Mouse (Mus musculus): ENCODE results near the gene Wnt7b. TPM values are rescaled to one million over a fixed set of nuclear protein-coding genes. Genes with fewer than 3 reads are reported as not detected.

Wnt7b gene
- total RNA-seq, 2 experiments from 2014 or later = 0.11 to 0.25 TPM

DNA sequence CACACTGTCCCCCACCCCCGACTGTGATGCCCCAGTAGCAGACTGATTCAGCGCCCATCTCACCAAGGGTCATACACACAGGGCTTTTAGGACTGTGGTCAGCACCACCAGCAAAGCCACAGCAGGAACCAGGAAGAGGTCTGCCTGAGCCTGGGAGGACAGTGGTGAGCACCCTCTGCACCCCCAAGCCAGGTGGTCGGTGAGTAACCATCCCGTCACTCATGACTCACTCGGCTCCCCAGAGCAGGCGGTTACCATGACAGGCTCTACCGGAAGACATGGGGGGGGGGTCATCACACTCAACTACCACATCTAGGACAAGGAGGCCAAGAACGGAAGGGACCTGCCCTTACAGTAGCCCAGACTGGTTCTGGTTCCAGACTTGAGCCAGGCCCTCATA lies 7.7 kb downstream of the Wnt7b start:
- intact Hi-C loops (cut with DNase I) = no loop called here
- no peak for DNase-seq

DNA sequence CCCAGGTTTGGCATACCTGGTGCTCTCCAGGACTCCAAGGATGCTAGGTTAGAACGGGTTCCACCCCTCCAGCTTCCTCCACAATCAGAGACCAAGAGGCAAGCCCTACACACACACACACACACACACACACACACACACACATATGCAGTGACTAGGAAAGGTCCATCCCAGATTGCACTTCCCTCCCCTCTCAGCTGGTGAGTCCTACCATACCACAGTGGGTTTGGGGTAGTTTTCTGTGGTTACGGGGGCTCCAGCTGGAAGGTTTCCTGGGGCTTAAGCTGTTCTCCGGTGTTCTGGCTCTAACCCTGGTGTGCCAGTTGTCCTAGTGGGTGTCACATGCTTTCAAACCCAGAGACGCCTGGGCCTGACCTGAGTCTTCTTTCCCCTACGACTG lies 8.2 kb downstream of the Wnt7b start:
- intact Hi-C loops (cut with DNase I) = no loop called here

DNA sequence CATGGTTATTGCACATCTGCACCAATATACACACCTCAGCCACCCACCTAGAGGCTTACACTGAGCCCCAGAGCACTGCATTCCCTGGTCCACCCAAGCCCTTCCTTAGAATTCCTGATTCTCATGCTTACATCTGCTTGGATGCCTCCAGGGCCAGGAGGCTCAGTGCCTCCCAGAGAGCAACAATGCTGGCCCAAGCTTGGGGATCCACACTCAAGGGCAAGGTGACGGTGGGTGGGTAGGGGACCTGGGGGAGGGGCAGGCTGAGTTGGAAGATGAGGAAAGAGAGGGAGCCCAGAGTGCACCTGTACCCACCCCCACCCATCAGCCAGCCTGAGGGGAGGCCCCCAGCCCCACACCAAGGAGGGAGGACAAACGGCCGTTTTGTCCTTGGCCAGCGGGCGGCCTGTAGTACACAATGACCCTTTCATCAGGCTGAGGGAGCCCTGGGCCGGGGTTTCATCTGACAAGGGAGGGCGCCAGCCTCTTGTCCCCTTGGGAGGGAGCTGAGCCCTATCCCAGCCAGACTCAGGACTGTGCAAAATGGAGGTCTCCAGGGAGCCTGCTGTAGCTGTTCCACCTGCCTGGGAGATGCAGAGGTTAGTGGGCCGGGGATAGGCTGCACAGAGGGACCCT lies 9.5 kb downstream of the Wnt7b start:
- intact Hi-C loops (cut with DNase I) = no loop called here
- no peak for DNase-seq

More for the DNA sequence above, 8.2 kb downstream of the Wnt7b start:
- no peak for DNase-seq

DNA sequence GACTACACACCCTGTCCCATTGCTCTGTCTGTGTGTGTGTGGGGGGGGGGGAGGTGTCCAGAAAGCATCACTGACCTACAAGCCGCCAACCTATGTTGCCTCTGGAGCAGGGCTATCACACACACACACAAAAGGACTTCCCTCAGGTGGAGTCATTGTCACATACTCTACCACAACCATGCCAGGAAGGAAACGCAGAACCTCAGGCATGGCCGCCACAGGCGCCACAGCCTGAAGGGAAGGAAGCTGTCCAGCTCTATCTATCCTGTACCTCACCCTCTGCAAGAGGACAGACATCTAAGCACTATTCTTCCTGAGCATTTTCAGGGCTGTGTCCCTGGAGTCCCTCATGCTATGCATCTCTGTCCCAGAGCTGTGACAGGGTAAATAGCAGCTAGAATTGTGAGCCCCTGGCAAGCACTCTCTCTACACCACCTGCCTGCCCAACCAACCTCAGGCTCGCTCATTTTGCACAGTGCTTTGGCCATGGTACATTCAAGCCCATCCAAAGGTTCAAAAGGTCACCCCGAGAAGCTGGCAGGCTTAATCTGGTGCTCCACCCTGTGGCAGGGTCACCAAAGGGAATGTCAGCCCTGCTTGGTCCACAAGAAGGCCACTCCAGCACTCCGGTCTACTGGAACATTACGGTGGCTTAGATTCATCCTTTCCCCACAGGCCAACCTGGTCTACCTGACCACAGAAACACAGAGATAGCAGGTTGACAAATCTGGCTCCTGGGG lies 12.1 kb downstream of the Wnt7b start:
- intact Hi-C loops (cut with DNase I) = no loop called here
- no peak for DNase-seq

DNA sequence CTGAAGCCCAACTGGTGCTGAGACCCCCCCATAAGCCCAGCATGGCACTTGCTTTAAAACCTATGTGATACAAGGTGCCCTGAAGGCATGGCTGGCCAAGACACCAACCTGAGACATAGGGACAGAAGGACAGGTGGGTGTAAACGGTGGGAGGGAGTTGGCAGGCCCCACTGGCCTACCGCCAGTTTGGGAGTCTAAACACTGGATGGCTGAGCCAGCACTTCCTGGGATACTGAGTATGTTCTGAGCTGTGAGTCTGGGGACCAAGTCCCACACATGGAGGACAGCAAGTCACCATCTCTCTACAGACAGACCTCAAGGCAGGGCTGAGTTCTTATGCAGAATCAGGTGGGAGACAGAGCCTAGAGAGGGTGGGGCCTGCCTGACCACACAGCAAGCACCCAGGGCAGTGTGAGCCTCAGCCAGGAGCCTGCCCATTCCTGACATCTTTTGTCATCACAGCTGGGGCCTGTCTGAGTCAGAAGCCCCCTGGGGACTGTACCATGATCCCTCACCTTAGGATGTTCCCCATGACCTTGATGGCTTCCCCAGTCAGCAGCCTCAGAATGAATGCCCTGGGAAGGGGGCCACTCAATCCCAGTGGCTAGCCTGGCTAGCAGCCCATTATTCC lies 13.0 kb downstream of the Wnt7b start:
- intact Hi-C loops (cut with DNase I) = no loop called here
- DNase-seq = no peak

DNA sequence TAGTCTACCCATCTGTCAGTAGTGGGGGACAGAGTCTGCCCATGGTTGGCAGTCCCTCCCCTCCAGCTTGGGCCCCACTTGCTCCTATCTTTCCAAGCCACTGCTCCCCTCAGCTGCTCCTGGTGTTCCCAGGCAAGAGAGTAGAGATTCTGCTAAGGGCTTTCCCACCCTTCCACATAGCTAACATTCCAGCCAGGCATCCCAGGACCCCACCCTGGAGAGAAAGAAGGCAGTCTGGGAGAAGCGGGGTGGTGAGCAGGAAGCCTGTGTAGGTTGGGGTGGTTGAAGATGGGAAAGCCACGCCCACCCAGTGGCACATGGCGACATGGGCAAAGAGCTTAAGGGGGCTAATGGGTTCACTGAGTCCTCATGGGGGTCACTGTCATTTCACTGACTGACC lies 13.9 kb downstream of the Wnt7b start:
- no peak for DNase-seq
- intact Hi-C loops (cut with DNase I) = no loop called here

DNA sequence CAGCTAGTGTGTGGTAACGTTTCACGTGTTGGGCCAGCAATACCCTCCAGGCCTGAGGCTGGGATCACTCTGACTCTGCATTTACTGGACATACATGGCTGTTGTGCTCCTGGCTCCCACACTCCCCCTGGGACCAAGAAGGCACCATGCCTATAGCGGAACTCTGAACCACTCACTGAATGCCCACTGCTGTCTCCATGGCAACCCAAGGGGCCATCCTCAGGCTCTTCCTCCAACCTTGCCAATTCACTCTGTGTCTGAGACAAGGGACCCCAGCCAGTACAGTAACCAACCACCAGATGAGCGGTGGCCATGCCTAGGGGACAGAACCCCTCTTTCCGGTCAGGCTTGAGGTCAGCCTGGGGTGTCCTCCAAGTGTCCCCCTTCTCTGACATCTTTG lies 17.3 kb downstream of the Wnt7b start:
- intact Hi-C loops (cut with DNase I) = no loop called here
- DNase-seq = no peak

DNA sequence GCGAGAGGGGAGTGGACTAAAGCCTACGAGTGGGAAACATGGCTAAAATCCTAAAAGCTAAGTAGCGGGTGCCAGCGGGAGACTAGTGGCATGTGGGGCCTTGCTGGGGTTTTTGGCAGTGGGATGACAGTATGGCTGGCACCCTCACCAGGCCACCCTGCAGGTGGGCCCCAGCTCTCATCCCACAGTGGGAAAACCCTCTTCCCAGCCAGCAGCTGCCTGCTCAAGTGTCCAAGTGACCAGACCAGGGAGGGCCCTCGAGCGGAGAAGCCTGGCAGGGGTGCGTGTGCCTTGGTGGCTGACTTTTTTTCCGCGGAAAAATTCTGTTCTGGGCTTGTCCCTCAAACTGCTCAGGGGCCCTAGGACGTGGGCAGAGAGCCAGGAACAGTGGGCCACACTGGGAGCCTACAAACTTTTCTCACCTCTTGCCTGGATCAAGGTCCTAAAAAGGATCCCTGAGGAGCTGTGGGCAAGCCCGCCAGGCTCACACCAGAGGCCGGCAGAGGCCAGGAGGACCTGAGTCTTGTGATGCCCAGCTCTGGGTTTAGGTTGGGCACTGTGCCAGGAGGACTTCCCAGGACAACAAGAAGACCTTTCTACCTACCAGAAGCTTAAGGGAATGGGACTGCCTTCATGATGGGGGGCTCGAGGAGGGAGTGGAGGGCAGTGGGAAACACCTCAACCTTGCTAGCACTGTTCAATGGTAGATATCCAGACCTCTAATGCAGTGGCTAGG lies 18.1 kb downstream of the Wnt7b start:
- intact Hi-C loops (cut with DNase I) = no loop called here
- no peak for DNase-seq

DNA sequence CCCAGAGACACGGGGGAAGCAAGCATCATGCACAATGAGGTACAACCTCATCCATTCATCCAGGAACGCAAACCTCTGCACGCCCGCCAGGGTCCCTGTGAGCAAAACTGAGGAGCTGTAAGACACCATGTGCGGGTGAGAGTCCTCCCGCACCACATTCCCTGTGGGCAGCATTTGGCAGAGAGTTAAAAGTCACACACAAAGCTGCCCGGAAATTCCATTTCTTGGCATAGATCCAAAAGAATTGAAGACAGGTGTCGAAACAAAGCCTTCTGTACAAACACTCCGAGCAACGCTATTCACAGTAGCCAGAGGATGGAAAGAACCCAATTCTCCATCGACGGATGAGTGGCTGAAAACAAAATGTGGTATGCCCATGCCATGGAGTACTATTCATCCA lies 20.3 kb downstream of the Wnt7b start:
- DNase-seq = no peak
- intact Hi-C loops (cut with DNase I) = no loop called here

DNA sequence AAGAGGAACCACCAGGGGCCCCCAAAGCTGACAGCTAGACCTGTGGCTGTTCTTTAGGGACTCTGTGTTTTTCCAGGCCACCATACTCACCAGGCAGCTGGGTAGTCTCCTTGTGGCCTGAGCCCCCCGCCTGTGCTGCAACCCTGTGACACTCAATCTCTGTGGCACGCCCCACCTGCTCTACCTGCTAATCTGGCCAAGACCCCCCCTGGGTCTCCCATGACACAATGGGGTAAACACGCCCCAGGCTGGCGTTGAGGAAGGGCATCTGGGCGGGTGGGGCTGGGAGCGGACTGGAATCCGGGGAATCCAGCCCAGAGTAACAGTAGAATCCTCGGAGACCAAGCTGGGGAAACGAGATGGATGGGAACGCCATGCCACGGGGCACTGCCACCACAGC lies 21.4 kb downstream of the Wnt7b start:
- intact Hi-C loops (cut with DNase I) = no loop called here
- DNase-seq = no peak

DNA sequence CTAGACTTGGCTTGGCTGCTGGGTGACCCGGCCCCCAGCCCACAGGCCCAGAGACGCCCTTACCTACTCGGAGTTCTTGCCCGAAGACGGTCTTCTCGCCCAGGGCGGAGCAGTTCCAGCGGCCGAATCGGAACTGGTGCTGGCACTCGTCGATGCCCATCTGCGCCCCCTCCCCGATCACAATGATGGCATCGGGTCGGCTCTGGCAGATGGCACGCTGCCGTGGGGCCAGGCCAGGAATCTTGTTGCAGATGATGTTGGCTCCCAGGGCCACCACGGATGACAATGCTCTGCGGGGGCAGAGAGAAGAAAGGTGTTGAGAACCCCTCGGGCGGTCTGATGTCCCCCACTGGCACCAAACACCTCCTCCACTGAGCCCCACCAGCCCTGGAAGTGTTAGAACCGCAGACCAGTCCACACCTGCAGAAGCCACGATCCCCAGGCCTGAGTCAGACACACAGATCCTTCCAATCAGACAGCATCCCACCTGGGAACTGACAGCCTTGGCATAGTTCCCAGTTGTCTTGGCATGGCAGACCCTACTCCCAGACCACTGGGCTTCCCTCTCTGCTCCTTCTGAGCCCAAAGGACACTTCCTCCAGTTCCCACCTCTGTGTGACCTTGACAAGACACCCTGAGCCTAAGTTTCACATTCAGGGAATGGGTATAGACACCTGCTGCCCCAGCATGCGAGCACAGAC lies 23.3 kb downstream of the Wnt7b start:
- intact Hi-C loops (cut with DNase I) = no loop called here

DNA sequence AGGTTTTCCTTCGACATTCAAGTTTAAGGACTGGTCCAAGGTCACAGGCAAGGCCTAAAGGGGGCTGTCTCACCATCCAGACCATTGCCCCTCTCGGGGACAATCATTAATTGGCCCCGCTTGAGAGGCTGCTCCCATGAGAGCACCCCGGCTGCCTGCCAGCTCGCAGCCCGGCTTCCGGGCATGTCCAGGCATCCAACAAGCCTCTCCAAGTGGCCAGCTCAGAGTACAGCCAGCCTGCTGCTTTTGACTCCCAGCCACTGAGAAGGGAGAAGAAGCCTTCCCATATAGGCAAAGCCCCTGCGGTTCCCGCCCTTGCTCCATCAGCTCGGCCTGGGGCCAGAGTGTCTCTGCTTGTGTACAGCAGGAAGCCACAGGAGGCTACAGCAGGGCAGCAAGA lies 26.5 kb downstream of the Wnt7b start:
- DNase-seq = no peak
- intact Hi-C loops (cut with DNase I) = no loop called here

More for the DNA sequence above, 23.3 kb downstream of the Wnt7b start:
- no peak for DNase-seq

DNA sequence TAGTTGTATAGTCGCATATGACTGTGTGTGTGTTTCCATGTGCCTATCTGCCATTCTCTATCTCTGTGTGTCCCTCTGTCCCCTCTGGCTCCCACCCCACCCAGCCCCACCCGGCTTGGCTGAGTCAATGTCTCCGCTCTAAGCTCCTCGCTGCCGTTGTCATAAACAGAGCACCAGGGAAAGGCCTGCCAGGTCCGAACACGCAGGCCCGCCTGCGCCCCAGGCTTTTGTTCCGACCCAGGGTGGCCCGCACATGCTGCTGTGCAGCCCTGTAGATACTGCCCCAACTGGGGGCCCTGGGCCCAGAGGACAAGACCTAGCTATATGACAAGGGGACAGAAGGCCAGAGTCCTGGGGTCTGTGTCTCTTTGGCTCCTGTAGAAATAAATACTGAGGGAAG lies 28.9 kb downstream of the Wnt7b start:
- intact Hi-C loops (cut with DNase I) = no loop called here
- no peak for DNase-seq

DNA sequence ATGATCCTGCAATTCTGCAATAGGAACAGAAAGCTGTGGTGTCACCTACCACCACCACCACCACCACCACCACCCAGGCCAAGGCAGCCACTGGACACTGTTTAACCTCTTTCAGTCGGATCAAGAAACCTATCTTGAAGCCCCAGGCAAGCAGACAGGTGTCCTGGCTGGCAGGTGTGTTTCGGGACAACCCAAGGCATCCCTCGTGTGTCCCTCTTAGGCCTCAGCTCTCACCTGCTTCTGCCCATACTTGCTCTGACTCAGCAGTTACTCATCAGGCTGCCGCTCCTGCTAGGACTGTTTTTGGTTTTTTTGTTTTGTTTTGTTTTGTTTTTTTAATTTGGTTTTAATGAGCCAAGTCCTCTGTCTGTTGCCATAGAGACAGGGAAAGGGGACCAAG lies 35.8 kb downstream of the Wnt7b start:
- intact Hi-C loops (cut with DNase I) = no loop called here

DNA sequence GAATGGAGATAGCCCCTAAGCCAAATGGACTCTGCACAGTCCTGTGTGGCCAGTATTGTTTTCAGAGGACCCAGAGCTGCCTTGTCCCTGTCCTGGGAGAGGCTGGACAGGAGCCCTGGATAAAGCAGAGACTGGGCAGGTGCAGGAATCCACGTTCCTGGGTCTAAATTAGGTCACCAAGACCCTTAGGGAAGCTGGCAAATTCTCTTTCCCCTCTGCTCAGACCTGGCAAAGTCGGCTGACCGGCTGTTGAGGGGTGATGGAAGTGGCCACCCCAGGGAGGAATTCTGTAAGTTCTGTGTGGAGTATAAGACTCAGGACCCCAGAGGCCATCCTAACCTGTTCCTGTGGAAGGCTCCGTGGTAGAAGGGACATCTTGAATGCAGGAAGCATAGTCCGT lies 36.9 kb downstream of the Wnt7b start:
- intact Hi-C loops (cut with DNase I) = no loop called here
- no peak for DNase-seq

More for the DNA sequence above, 35.8 kb downstream of the Wnt7b start:
- no peak for DNase-seq

DNA sequence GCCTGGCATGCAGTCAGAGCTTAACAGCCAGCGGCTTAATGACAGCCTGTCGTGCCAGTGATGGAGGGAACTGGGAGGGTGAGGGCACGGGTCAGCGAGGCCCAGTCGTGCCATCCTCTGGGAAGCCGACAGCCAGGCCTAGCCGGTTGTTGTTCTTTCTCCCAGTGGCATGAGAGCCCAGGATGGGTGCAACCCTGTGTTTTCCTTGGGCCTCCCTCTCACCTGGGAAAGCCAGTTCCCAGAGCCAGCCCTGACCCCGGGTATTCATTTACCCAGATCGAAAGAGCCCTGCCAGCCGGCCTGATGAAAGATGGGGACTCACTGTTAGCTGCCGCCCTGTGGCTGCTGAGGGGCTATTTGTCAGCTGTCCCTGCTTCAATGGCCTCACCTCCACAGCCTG lies 44.1 kb downstream of the Wnt7b start:
- no peak for DNase-seq
- intact Hi-C loops (cut with DNase I) = no loop called here

DNA sequence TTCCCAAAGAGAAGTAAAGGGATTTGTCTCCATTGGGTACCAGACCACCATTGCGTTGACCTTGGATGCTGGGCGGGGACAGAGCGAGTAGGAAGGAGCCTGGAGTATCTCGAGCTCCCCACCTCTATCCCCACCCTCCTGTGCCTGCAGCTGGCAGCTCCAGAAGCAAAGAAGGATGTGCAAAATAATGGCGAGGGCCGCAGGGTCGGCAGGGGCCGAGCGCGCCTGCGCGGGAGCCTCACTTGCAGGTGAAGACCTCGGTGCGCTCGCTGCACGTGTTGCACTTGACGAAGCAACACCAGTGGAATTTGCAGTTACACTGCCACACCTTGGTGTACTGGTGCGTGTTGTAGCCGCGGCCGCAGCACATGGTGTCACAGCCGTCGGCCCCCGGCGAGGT lies 45.1 kb downstream of the Wnt7b start:
- intact Hi-C loops (cut with DNase I) = no loop called here
- DNase-seq = no peak

DNA sequence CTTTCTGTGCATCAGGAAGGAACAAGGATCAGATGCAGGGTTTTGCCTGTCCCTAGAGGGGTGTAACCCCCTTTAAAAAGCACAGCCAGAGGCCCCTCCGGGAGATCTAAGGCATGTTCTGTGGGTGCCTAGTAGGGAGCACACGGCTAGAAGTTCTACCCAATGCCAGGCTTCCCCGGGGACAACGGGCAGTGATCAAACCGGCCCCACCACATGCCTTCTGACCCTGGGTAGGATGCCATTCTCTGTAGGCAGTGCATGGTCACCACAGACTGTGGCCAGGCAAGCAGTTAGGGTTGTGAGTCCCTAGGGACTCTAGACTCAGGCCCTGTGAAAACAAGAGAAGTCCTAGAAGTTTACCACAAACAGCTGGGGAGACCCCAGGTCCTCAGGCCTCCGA lies 47.6 kb downstream of the Wnt7b start:
- DNase-seq = no peak

DNA sequence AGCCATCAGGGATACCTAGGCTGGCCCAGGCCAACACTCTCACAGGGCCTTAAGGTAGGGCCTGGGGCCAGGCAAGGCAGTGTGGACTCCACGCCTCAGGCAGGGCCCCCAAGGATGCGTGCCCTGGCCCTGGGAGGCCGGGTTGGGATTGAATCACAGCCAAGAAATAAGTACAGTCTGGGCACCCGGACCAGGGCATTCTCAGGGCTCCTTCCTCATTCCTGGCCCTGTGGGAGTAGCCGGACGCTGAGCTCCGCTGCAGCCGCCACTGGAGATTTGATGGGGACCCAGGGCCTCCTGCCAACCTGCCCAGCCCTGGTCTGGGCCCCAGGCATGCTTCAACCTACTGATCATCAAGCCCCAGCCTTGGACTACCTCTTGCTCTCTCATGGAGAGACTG lies 48.1 kb downstream of the Wnt7b start:
- no peak for DNase-seq
- intact Hi-C loops (cut with DNase I) = no loop called here

More for the DNA sequence above, 47.6 kb downstream of the Wnt7b start:
- intact Hi-C loops (cut with DNase I) = no loop called here

DNA sequence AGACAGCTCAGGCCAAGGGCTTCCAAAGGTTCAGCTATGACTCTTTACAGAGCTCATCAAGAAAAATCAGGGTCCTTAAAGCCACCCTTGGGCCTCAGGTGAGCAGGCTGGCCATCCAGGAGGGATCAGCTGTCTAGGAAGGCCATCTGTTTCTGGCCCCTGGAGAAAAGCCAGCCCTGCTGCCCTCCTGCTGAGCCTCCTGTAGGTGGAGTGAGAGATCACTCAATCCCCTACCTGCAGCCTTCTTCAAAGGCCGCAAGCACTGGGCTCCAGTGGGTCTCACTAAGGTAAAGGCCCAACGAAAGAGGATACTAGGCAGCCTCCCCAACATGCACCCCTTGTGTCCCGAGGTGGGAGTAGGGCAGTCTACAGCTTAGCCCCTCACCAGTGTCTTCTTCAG lies 50.2 kb downstream of the Wnt7b start:
- intact Hi-C loops (cut with DNase I) = no loop called here
- no peak for DNase-seq

DNA sequence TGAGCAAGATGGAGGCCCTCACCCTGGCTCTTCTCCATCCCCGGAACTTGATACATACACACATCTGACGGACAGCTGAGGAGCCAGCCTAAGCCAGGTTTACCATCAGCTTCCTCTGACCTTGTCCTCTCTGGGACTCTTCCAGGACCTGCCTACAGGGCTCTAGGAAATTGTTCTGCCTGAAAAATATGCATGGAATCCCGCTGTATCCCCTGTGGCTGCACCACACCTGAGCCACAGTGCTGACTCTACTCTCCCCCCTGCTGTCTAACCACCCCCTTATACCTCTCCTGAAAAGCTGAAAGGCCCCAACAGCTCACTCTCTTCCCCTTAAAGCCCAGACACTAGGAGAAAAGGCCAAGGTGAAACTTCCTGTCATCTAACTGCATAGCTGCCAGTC lies 52.4 kb downstream of the Wnt7b start:
- DNase-seq = no peak
- intact Hi-C loops (cut with DNase I) = no loop called here
